Mouse (Mus musculus): ENCODE data around the gene Fam19a2. TPM values are rescaled to one million over a fixed set of nuclear protein-coding genes. Genes with fewer than 3 reads are reported as not detected.

Fam19a2 gene
- polyA plus RNA-seq, 1 experiment from 2014 or later = 4.4 TPM

- WGBS = 90% methylated on average over 3 of the region's 3 CpGs
- Histone ChIP-seq H3K27ac (no peak overlapping the region), H3K4me1 (no peaks in the 10 kb centered on the region), H3K36me3 (no peaks in the 10 kb centered on the region), H3K9me3 (replicated peaks) (no peaks in the 10 kb centered on the region), H3K4me2 (no peak overlapping the region), H3K27me3 (no peaks in the 10 kb centered on the region), H3K4me3 (replicated peaks) (no peak overlapping the region), H3K9ac (no peak overlapping the region)
- no peak for ATAC-seq (replicated peaks; ENCODE audit: low FRiP score)
These were observed 62.5 kb downstream of the Fam19a2 start for GRCm38 (mm10) chr10:123326271-123326670.

GRCm38 (mm10) chr10:123341280-123341679 lies 77.5 kb downstream of the Fam19a2 start:
- Histone ChIP-seq H3K4me2 (no peak overlapping the region), H3K36me3 (no peaks in the 10 kb centered on the region), H3K9me3 (replicated peaks) (no peaks in the 10 kb centered on the region), H3K4me3 (replicated peaks) (no peak overlapping the region), H3K27ac (no peak overlapping the region), H3K4me1 (no peaks in the 10 kb centered on the region), H3K27me3 (no peaks in the 10 kb centered on the region), H3K9ac (no peak overlapping the region)
- WGBS = 66% methylated on average over 5 of the region's 5 CpGs
- ATAC-seq (replicated peaks; ENCODE audit: low FRiP score) = no peak

GRCm38 (mm10) chr10:123342591-123343236 lies 78.9 kb downstream of the Fam19a2 start:
- no peaks in the 10 kb centered on the region for H3K27me3 ChIP-seq
- no peak overlapping the region for H3K4me3 ChIP-seq (replicated peaks)
- no peak overlapping the region for H3K27ac ChIP-seq
- no peaks in the 10 kb centered on the region for H3K9me3 ChIP-seq (replicated peaks)
- no peaks in the 10 kb centered on the region for H3K4me1 ChIP-seq
- no peaks in the 10 kb centered on the region for H3K36me3 ChIP-seq
- 28% methylated on average over 5 of the region's 5 CpGs for WGBS
- ATAC-seq (replicated peaks; ENCODE audit: low FRiP score) = no peak
- no peak overlapping the region for H3K4me2 ChIP-seq
- H3K9ac ChIP-seq = no peak overlapping the region

- no peak overlapping the region for H3K27ac ChIP-seq
- no peak overlapping the region for H3K4me3 ChIP-seq (replicated peaks)
- no peak overlapping the region for H3K4me2 ChIP-seq
- WGBS = 93% methylated on average over 8 of the region's 8 CpGs
- H3K9ac ChIP-seq = no peak overlapping the region
- H3K27me3 ChIP-seq = no peaks in the 10 kb centered on the region
- ATAC-seq (replicated peaks; ENCODE audit: low FRiP score) = no peak
- H3K4me1 ChIP-seq = no peaks in the 10 kb centered on the region
- no peaks in the 10 kb centered on the region for H3K36me3 ChIP-seq
- no peaks in the 10 kb centered on the region for H3K9me3 ChIP-seq (replicated peaks)
These were observed 82.5 kb downstream of the Fam19a2 start for GRCm38 (mm10) chr10:123346301-123346700.

GRCm38 (mm10) chr10:123353667-123354066 lies 89.9 kb downstream of the Fam19a2 start:
- Histone ChIP-seq H3K27ac (no peak overlapping the region), H3K9me3 (replicated peaks) (no peaks in the 10 kb centered on the region), H3K4me2 (no peak overlapping the region), H3K27me3 (no peaks in the 10 kb centered on the region), H3K4me3 (replicated peaks) (no peak overlapping the region), H3K9ac (no peak overlapping the region), H3K36me3 (no peaks in the 10 kb centered on the region), H3K4me1 (no peaks in the 10 kb centered on the region)
- 36% methylated on average over 5 of the region's 5 CpGs for WGBS
- ATAC-seq (replicated peaks; ENCODE audit: low FRiP score) = peak; percentile 79; the same call in 1 of the 2 replicates

GRCm38 (mm10) chr10:123357010-123357409 lies 93.2 kb downstream of the Fam19a2 start:
- H3K4me2 ChIP-seq = no peak overlapping the region
- H3K4me3 ChIP-seq (replicated peaks) = no peak overlapping the region
- no peak overlapping the region for H3K9ac ChIP-seq
- 0 out of 2 replicates have a peak, but pooled peaks have one; percentile 33 for ATAC-seq (replicated peaks; ENCODE audit: low FRiP score)
- H3K27ac ChIP-seq = no peak overlapping the region
- no peaks in the 10 kb centered on the region for H3K9me3 ChIP-seq (replicated peaks)
- H3K27me3 ChIP-seq = no peaks in the 10 kb centered on the region
- no peaks in the 10 kb centered on the region for H3K36me3 ChIP-seq
- 77% methylated on average over 6 of the region's 6 CpGs for WGBS
- H3K4me1 ChIP-seq = no peaks in the 10 kb centered on the region

GRCm38 (mm10) chr10:123360492-123360891 lies 96.7 kb downstream of the Fam19a2 start:
- Histone ChIP-seq H3K36me3 (no peaks in the 10 kb centered on the region), H3K9ac (no peak overlapping the region), H3K9me3 (replicated peaks) (no peaks in the 10 kb centered on the region), H3K4me1 (no peaks in the 10 kb centered on the region), H3K4me3 (replicated peaks) (no peak overlapping the region), H3K27ac (no peak overlapping the region), H3K4me2 (peak overlapping the region; percentile 20; the same call in 1 of the 2 replicates), H3K27me3 (no peaks in the 10 kb centered on the region)
- WGBS = 50% methylated on average over 14 of the region's 14 CpGs
- ATAC-seq (replicated peaks; ENCODE audit: low FRiP score) = peak; percentile 57; the same call in 1 of the 2 replicates

GRCm38 (mm10) chr10:123364628-123365027 lies 100.8 kb downstream of the Fam19a2 start:
- Histone ChIP-seq H3K9me3 (replicated peaks) (no peaks in the 10 kb centered on the region), H3K4me1 (no peaks in the 10 kb centered on the region), H3K27ac (no peak overlapping the region), H3K27me3 (no peaks in the 10 kb centered on the region), H3K4me3 (replicated peaks) (no peak overlapping the region), H3K4me2 (no peak overlapping the region), H3K9ac (no peak overlapping the region), H3K36me3 (no peaks in the 10 kb centered on the region)
- no peak for ATAC-seq (replicated peaks; ENCODE audit: low FRiP score)
- WGBS = 61% methylated on average over 4 of the region's 4 CpGs

GRCm38 (mm10) chr10:123367152-123367864 lies 103.5 kb downstream of the Fam19a2 start:
- no peak for ATAC-seq (replicated peaks; ENCODE audit: low FRiP score)
- no peaks in the 10 kb centered on the region for H3K36me3 ChIP-seq
- WGBS = 82% methylated on average over 15 of the region's 15 CpGs
- H3K4me1 ChIP-seq = no peaks in the 10 kb centered on the region
- no peaks in the 10 kb centered on the region for H3K9me3 ChIP-seq (replicated peaks)
- no peaks in the 10 kb centered on the region for H3K27me3 ChIP-seq
- H3K4me2 ChIP-seq = no peak overlapping the region
- no peak overlapping the region for H3K27ac ChIP-seq
- no peak overlapping the region for H3K4me3 ChIP-seq (replicated peaks)
- no peak overlapping the region for H3K9ac ChIP-seq

GRCm38 (mm10) chr10:123383277-123383676 lies 119.5 kb downstream of the Fam19a2 start:
- no peak overlapping the region for H3K4me3 ChIP-seq (replicated peaks)
- no peak overlapping the region for H3K4me2 ChIP-seq
- ATAC-seq (replicated peaks; ENCODE audit: low FRiP score) = no peak
- H3K36me3 ChIP-seq = no peaks in the 10 kb centered on the region
- 81% methylated on average over 2 of the region's 2 CpGs for WGBS
- no peaks in the 10 kb centered on the region for H3K27me3 ChIP-seq
- no peak overlapping the region for H3K9ac ChIP-seq
- no peaks in the 10 kb centered on the region for H3K9me3 ChIP-seq (replicated peaks)
- H3K27ac ChIP-seq = no peak overlapping the region
- no peaks in the 10 kb centered on the region for H3K4me1 ChIP-seq

GRCm38 (mm10) chr10:123385641-123386040 lies 121.8 kb downstream of the Fam19a2 start:
- 82% methylated on average over 6 of the region's 6 CpGs for WGBS
- Histone ChIP-seq H3K4me2 (no peak overlapping the region), H3K27ac (no peak overlapping the region), H3K27me3 (no peaks in the 10 kb centered on the region), H3K9me3 (replicated peaks) (no peaks in the 10 kb centered on the region), H3K4me3 (replicated peaks) (no peak overlapping the region), H3K4me1 (no peaks in the 10 kb centered on the region), H3K36me3 (no peaks in the 10 kb centered on the region), H3K9ac (no peak overlapping the region)
- no peak for ATAC-seq (replicated peaks; ENCODE audit: low FRiP score)

GRCm38 (mm10) chr10:123395429-123395828 lies 131.6 kb downstream of the Fam19a2 start:
- no peak for ATAC-seq (replicated peaks; ENCODE audit: low FRiP score)
- Histone ChIP-seq H3K36me3 (no peaks in the 10 kb centered on the region), H3K4me2 (no peak overlapping the region), H3K9ac (no peak overlapping the region), H3K27me3 (no peaks in the 10 kb centered on the region), H3K27ac (no peak overlapping the region), H3K4me1 (no peaks in the 10 kb centered on the region), H3K9me3 (replicated peaks) (no peaks in the 10 kb centered on the region), H3K4me3 (replicated peaks) (no peak overlapping the region)
- WGBS = 79% methylated on average over 9 of the region's 9 CpGs
